Mouse (Mus musculus) heart, embryonic 14.5 days (tissue): ENCODE measurements around the gene Vmn2r18. TPM values are rescaled to one million over a fixed set of nuclear protein-coding genes. Genes with fewer than 3 reads are reported as not detected.
A peak's percentile ranks its signal among the peaks of the same experiment; 100 is the strongest.

Source experiments
- ATAC-seq: fragments of 200-750 bp; cut with Nextera tagmentation; 2 replicates; pipeline ENCODE4 v1.8.0; 2017; ENCODE audit warnings: low read depth, moderate TSS enrichment; ENCODE audit not compliant: insufficient number of reproducible peaks, insufficient read depth, low FRiP score
- H3K27ac ChIP-seq, 2 experiments: fragments of 200-500 bp in 1 of 2; fragments of 300-500 bp in 1 of 2; sonication (generic) in 1 of 2; replicated peaks in 1 of 2; 2 replicates each; pipeline ENCODE4 v1.5.1; 2012 to 2014; ENCODE audit warnings: low read depth in 2 of 2, low read length in 2 of 2, control low read depth in 1 of 2, mild to moderate bottlenecking in 1 of 2, mixed read lengths in 1 of 2; ENCODE audit not compliant: control insufficient read depth in 1 of 2, insufficient read depth in 1 of 2
- H3K27me3 ChIP-seq: fragments of 300-500 bp; sonication (generic); 2 replicates; pipeline ENCODE4 v1.6.1; 2014; ENCODE audit warnings: mild to moderate bottlenecking, low read length, control low read depth; ENCODE audit not compliant: control insufficient read depth, insufficient read depth
- H3K36me3 ChIP-seq: fragments of 300-500 bp; sonication (generic); 2 replicates; pipeline ENCODE4 v1.6.1; 2014; ENCODE audit warnings: mild to moderate bottlenecking, control low read depth, low read length, mixed read lengths; ENCODE audit not compliant: control insufficient read depth, insufficient read depth
- H3K4me1 ChIP-seq, 2 experiments: fragments of 200-500 bp in 1 of 2; fragments of 300-500 bp in 1 of 2; sonication (generic) in 1 of 2; 2 replicates each; pipeline ENCODE4 v1.6.1; 2012 to 2014; ENCODE audit warnings: low read length in 2 of 2, control low read depth in 1 of 2, mixed read lengths in 1 of 2; ENCODE audit not compliant: control insufficient read depth in 2 of 2, insufficient read depth in 2 of 2
- H3K4me2 ChIP-seq: fragments of 300-500 bp; sonication (generic); 2 replicates; pipeline ENCODE4 v1.6.1; 2014; ENCODE audit warnings: mild to moderate bottlenecking, low read length
- H3K4me3 ChIP-seq, 2 experiments: fragments of 200-500 bp in 1 of 2; fragments of 300-500 bp in 1 of 2; sonication (generic) in 1 of 2; 2 replicates each; pipeline ENCODE4 v1.5.1; 2012 to 2014; ENCODE audit warnings: low read length in 2 of 2, mild to moderate bottlenecking in 2 of 2, control low read depth in 1 of 2, low read depth in 1 of 2, moderate library complexity in 1 of 2; ENCODE audit not compliant: control insufficient read depth in 1 of 2, insufficient read depth in 1 of 2
- H3K9ac ChIP-seq: fragments of 300-500 bp; sonication (generic); 2 replicates; pipeline ENCODE4 v1.6.1; 2014; ENCODE audit warnings: mild to moderate bottlenecking, low read length
- H3K9me3 ChIP-seq: fragments of 300-500 bp; sonication (generic); 2 replicates; pipeline ENCODE4 v1.6.1; 2016; ENCODE audit warnings: low read length, control low read depth; ENCODE audit not compliant: control insufficient read depth
- WGBS: fragments of 180-500 bp; shearing (Covaris S2); extraction: QIAGEN DNeasy Blood & Tissue Kit; methylation state at CpG from one replicate; pipeline ENCODE4 v1.1.7; 2014; 5-methylcytosine and 5-hydroxymethylcytosine counted together
- polyA plus RNA-seq: library from polyadenylated mRNA; unstranded; fragments of >200 nt; fragmentation: Nextera tagmentation; extraction: Ambion mirVana; gene quantifications from 2 replicates; pipeline ENCODE4 v1.2.1, GENCODE M21; 2014

The Vmn2r18 gene
- not detected in 2 replicates for polyA plus RNA-seq

DNA sequence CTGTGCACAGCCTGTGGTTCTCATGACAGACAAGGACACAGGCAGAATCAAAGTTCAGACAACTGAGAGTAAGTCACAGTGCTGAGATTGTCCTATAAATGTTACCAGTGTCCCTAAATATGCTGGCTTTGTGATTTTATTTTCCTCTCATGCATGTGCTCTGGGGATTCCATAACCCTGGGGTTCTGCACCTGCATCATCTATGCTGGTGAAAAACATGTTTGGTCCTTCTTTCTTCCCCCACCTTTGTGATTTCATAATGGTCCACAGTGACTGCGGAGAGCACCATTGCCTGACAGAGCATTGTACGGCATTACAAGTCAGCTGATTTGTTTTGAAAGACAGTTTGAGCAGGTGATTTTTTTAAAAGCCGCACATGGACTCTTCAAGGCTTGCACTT, at the start of gene Vmn2r18:
Vmn2r18 (minus strand) TSS at position 101 of the 400 bp plus-strand sequence.
- Histone ChIP-seq H3K27me3 (no peaks in the 10 kb centered on the region), H3K27ac (no peak within 1 kb of the TSS), H3K9me3 (no peaks in the 10 kb centered on the region), H3K4me1 (no peaks in the 10 kb centered on the region), H3K4me2 (no peak within 1 kb of the TSS), H3K36me3 (no peaks in the 10 kb centered on the region), H3K4me3 (no peak within 1 kb of the TSS), H3K9ac (no peak within 1 kb of the TSS)
- WGBS, result 82% methylated on average over 3 of the region's 3 CpGs
- no peak for ATAC-seq

DNA sequence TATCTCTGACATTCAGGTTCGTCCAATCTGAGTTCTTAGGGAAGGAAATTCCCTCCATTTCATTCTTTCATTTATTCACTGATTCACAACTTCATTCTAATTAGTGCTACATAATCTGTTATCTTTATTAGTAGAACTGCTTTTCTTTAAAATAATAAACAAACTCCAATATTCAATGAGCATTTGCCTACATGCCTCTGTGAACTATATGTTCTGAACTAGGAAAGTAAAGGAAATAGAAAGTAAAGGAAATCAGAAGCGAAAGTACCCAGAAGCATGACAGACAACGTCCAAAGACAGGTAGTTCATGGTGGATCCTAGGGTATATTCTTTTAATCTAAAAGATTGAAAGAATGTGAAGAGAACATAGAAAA, 45.6 kb upstream of the Vmn2r18 start:
- Histone ChIP-seq H3K27me3 (no peaks in the 10 kb centered on the region), H3K9ac (no peak overlapping the region), H3K4me1 (peaks cover 0 to 4% of the 10 kb centered on the region in 2 experiments; a peak in 1 of 4 replicates), H3K27ac (peak overlapping the region in 1 of 2 experiments; percentile 60; a peak in 1 of 4 replicates), H3K4me2 (peak overlapping the region; percentile 72), H3K9me3 (no peaks in the 10 kb centered on the region), H3K36me3 (peaks cover 32% of the 10 kb centered on the region), H3K4me3 (peak overlapping the region in 1 of 2 experiments; percentile 54; a peak in 3 of 4 replicates)
- 67% methylated on average over 3 of the region's 3 CpGs for WGBS
- ATAC-seq, result no peak

DNA sequence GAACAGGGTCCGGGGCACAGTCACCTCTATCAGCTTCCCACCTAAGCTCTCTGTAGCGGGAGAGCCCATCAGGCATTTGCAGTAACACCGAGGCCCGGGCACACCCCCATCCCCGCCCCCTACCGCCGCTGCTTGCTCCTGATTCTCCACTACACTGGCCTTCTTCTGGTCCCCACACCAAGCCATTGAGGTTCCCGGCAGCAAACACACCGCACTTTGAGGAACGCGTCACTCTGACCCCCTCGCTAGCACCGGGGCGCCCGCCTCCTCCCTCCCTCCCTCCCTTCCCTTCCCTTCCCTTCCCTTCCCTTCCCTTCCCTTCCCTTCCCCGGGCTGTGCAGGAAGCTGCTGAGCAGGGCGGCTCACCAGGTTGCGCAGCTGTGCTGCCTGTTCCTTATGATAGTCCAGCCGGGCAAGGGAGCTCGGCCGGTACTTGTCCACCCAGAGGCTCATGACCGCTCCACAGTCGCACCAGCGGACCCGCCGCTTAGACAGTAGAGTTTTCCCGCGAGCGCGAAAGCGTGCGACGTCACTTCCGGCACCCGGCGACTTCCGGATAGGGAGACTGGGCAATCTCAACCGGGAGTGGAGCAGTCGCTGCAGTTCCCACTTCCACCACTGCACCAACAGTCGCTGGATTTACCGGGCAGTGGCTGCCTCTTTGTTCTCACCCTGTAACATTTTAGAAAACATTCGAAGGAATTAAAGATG, 45.0 kb upstream of the Vmn2r18 start, which contains the start of gene Rfc3:
Rfc3 (minus strand) TSS at position 543 of the 711 bp plus-strand sequence.
- ATAC-seq, result peak; percentile 95
- Histone ChIP-seq H3K9me3 (no peaks in the 10 kb centered on the region), H3K4me1 (peaks cover 0 to 4% of the 10 kb centered on the region in 2 experiments; a peak in 1 of 4 replicates), H3K36me3 (peaks cover 38% of the 10 kb centered on the region), H3K27ac (peak within 1 kb of the TSS; percentile 60 to 71), H3K4me2 (peak within 1 kb of the TSS; percentile 72), H3K9ac (peak within 1 kb of the TSS; percentile 74), H3K4me3 (peak within 1 kb of the TSS; percentile 54 to 75), H3K27me3 (no peaks in the 10 kb centered on the region)
- under 1% methylated on average over 40 of the region's 42 CpGs for WGBS

DNA sequence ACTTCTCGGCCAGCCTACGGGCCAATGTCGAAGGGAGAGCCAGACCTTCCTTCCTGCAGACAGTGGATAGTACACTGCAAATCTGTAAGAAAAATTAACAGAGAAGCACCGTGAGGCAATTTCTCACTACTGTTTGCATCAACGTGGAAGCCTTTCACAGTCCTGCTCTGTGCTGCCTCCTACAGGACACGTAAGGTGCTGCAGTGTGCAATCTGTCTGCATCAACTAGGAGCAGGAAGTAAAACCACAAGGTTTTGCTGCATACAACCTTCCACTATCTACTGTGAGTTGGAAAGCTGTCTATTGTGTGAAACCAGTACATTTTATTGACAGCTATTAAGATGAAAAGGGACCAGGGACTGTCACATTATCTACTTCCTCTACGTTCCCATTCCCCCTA, 39.0 kb upstream of the Vmn2r18 start:
- Histone ChIP-seq H3K27ac (no peak overlapping the region), H3K9ac (no peak overlapping the region), H3K36me3 (peaks cover 87% of the 10 kb centered on the region), H3K4me1 (no peaks in the 10 kb centered on the region), H3K27me3 (no peaks in the 10 kb centered on the region), H3K4me3 (no peak overlapping the region), H3K9me3 (no peaks in the 10 kb centered on the region), H3K4me2 (no peak overlapping the region)
- 88% methylated on average over 7 of the region's 7 CpGs for WGBS
- no peak for ATAC-seq

DNA sequence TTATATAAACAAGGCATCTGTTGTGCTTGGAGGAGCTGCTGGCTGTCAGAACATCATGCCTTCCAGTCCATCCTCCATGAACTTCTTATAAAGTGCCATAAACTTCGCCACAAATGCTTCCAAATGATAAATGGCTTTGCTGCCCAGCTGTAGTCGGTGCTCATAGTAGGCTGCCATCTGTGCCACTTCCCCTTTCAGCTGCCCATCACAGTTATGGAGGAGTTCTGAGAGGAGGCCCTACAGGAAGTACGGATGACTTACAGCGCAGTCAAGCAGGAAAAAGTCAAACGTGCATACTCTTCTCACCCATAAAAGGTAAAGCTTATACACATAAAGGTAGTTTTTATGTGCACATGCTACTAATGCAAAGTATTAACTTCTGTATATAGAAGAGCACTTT, 37.0 kb upstream of the Vmn2r18 start:
- WGBS, result 86% methylated on average over 5 of the region's 5 CpGs
- Histone ChIP-seq H3K27ac (no peak overlapping the region), H3K27me3 (no peaks in the 10 kb centered on the region), H3K4me1 (no peaks in the 10 kb centered on the region), H3K4me3 (no peak overlapping the region), H3K9me3 (no peaks in the 10 kb centered on the region), H3K9ac (no peak overlapping the region), H3K4me2 (no peak overlapping the region), H3K36me3 (peaks cover 69% of the 10 kb centered on the region)
- ATAC-seq, result no peak

DNA sequence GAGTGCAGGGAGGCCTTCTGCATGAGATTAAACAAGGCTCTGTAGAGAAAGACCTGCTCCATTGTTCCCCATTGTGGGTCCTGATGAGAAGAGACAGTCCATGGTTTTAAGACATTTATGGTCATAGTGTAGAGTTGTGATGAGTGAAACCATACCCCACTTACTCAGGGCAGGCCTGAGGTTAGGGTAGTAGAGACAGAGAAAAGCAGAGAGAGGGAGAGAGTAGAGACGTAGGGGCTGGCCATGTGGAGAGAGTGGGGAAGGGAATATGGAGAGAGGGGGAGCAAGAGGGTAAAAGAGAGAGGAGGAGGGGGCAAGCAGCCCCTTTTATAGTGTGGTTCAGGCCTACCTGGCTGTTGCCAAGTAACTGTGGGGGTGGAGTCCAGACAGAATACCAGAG, 36.3 kb upstream of the Vmn2r18 start:
- H3K36me3 ChIP-seq, result peaks cover 62% of the 10 kb centered on the region
- no peak overlapping the region for H3K4me3 ChIP-seq
- ATAC-seq, result no peak
- no peaks in the 10 kb centered on the region for H3K27me3 ChIP-seq
- H3K27ac ChIP-seq, result no peak overlapping the region
- H3K4me1 ChIP-seq, result no peaks in the 10 kb centered on the region
- 83% methylated on average over 1 of the region's 1 CpGs for WGBS
- H3K9ac ChIP-seq, result no peak overlapping the region
- no peaks in the 10 kb centered on the region for H3K9me3 ChIP-seq
- no peak overlapping the region for H3K4me2 ChIP-seq

DNA sequence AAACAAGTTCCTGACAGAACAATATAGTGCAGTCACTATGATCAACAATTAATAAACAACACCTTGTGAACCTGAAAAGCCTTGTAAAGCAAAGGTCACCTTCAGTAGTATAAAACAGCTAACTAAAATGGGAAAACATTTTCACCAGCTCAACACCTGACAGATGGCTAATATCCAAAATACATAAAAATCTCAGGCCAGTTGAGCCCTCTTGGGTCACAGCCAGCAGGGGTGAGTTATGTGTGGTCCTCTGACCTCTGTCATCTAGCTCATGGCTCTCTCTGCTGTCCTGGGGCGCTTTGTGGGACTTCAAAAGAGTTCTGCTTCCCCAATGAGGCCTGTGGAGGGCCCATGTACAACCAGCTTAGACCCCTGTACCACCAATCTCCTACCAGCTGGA, 4.1 kb downstream of the Vmn2r18 start:
- Histone ChIP-seq H3K4me2 (no peak overlapping the region), H3K4me3 (no peak overlapping the region), H3K27me3 (no peaks in the 10 kb centered on the region), H3K27ac (no peak overlapping the region), H3K9ac (no peak overlapping the region), H3K36me3 (no peaks in the 10 kb centered on the region), H3K4me1 (no peaks in the 10 kb centered on the region), H3K9me3 (no peaks in the 10 kb centered on the region)
- no peak for ATAC-seq
- 53% methylated on average over 1 of the region's 1 CpGs for WGBS
